Mouse (Mus musculus): ENCODE measurements at regions not wholly inside any gene's neighbourhood (a gene's known extent, or its start where the extent isn't known, plus 50 kb on each side); places are given as distances from the start of the nearest gene placed in this dataset.

DNA sequence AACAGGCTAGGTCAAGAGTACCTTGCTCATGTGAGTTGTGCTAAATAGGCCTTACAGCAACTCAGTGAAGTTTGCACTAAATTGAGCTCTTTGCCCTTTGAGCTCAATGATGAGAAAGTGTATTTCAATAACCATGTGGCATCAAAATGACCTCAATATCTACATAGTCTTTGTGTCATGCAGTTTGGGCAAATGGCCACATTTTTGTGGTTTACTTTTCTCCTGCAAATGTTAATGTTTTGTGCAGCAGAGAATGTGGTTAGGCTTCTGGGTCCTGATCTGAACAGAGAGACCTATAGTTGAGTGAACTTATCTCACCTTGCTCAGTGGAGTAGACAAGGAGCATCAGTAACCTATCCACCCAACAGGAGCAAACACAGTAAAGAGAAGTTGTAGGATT lies 441.6 kb downstream of the Inhba start:
- TF ChIP-seq POLR2A (IDR thresholded peaks at IDR 0.05; ENCODE audit: control insufficient read depth, low read depth, low read length) (no peak), CTCF (IDR thresholded peaks at IDR 0.05; ENCODE audit: control insufficient read depth, insufficient read depth, insufficient replicate concordance, low read depth, low read length) (no peak)

All from testis, adult 2 months (tissue).